Mouse (Mus musculus): ENCODE data around the gene Ube2g2.
A peak's percentile ranks its signal among the peaks of the same experiment; 100 is the strongest.
"Not testable (repeated sequence)": the region's sequence is repeated elsewhere in the genome, so short reads cannot be mapped to it uniquely, and the experiment has no call there.

The Ube2g2 gene

DNA sequence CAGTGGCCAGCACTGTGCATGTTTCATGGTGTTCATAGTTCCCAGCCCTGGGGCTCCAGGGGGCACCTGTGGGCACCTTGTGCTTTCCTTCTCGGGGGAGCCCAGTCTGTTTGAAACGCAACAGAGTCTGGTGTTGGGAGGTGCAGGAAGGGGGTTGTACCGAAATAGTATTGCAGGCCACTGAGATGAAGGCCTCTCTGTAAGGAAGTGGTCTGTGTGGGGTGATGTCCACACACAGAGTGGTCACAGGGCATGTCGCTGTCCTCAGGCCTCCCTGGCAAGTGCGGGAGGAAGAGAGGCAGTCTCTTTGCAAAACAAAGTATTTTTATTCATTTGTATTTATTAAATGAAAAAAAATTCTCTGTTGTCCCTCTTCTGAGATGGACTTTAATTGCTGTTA, 23.5 kb downstream of the Ube2g2 start:
- no peak for DNase-seq (ENCODE audit: low spot score)

DNA sequence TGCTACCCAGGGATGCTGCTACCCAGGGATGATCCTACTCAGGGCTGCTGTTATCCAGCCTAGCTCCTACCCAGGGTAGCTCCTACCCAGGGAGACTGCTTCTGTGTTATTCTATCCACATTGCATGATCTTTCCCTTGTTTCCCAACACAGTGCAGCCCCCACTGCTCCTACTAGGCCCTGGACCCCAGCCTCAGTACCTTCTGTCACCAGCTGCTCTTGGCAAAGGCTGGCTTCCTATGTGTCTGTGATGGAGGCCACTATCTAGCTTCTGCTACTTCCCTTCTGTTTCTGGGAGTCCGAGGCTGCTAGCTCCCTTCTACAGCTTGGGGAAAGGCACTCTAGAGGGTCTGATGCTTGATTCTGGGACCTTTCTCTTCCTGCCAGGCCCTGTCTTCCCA, 25.4 kb downstream of the Ube2g2 start:
- DNase-seq (ENCODE audit: low spot score), result no peak

DNA sequence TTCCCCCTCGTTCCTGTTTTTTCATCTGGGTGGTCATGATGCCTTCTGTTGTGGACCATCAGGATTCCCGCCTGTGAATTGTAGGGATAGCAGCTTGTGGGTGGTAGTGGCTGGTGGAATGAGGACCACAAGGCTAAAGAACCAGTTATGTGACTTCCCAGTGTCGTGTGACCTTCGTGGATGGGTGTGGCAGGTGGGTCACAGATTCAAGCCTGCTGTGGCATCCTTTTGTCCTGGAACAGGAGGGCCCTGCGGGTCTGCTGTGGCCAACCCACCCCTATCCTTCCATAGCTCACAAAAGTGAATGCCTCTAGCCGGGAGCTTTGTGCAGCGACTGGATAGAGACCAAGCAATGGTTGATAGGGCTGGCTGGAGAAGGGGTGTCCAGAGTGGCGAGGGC, 25.8 kb downstream of the Ube2g2 start:
- no peak for DNase-seq (ENCODE audit: low spot score)

DNA sequence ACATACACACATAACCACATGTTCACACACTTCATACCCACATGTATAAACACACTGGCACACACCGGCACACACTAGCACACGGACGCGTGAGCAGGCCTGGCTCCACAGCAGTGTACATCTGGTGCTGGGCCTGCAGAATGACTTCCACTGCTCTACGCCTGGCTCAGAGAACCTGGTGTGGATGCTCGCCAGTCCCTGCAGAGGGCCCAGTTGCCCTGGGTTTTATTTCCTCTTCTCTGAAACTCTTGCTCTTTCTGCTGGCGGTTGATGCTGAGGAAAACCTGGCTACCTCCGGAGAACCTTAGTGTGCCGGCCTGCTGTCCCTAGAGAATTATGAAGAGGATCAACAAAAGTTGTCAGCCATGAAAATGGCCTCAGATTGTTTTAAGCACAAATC, 30.0 kb downstream of the Ube2g2 start:
- DNase-seq (ENCODE audit: low spot score), result no peak

DNA sequence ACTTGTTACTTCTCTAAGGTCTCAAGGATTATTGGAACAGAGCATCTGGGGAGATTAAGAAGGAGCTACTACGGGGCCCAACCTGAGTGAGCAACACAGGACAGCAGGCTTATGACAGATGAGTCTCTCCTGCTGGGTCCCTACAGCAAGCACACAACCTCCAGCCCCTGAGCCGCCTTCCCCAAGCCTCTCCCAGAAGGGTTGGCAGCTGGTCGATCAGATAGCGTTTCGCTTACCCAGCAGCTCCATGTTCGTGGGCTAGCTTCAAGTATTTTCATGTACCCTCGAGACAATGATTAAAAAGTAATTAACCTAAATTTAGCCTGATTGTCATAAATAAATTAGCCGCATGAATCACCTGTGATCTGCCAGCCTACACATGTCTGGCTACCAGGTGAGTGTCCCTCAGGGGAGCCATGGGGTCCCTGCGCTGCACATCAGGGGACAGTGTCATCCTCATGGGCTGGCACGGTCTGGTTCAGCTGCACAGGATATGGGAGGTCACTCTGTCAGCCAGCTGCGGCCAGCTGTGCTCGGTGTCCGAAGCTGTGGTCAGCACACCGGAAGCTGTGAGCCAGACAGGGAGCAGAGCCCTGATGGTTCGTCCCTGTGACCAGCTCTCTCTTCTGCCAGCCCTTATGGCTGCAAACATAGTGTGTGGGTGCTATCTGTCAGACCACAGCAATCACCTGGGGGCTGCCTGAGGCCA, 36.4 kb downstream of the Ube2g2 start:
- DNase-seq (ENCODE audit: low spot score), result no peak

DNA sequence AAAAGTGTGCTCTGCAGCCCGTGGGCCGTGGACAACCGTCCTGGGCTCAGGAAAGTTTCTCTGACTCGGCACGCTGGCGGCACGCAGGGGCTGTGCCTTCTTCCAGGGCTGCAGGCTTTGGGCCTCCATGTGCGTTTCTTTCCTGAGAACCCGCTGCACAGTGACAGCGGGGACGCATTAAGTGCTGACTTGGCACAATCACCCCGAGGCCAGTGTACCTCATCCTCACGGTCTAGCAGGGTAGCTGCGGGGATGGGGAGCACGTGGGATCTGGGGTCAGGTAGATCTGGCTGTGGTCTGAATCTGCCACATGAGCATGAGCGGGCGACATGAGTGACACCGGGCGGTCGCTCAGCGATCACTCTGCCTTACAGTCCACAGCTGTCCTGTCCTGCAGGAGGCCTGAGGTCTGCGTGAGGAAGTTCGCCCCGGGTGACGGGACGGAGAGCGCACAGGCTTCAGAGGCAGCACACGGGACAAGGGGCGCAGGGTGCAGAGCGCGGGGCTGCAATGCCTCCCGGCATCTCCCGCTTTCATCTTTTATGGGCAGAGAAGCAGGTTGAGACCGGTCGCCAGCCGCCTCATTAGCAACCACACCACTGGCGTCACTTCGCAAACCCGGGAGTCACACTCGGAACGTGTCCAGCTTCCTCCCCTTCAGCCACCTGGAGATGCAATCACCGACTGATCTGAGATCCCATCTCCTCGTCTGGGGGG, 42.0 kb downstream of the Ube2g2 start:
- DNase-seq (ENCODE audit: low spot score), result no peak

DNA sequence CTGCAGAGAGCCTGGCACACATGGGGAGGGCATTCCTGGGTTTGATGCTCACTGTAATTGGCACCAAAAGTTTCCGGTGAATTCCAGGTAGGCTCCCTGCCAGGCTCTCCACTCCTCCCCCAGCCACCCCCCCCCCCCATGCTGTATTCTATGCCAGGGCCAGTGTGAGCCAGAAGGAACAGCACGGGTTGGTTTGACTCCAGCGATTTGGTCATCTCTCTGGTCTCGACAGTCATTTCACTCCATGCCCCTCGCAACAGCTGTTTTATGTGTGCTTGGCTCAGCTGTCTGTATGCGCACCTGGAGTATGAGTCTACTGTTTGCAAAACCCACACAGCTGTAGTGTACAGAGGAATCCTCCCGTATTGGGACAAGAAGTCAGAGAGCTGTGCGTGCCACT, 44.3 kb downstream of the Ube2g2 start:
- no peak for DNase-seq (ENCODE audit: low spot score)

DNA sequence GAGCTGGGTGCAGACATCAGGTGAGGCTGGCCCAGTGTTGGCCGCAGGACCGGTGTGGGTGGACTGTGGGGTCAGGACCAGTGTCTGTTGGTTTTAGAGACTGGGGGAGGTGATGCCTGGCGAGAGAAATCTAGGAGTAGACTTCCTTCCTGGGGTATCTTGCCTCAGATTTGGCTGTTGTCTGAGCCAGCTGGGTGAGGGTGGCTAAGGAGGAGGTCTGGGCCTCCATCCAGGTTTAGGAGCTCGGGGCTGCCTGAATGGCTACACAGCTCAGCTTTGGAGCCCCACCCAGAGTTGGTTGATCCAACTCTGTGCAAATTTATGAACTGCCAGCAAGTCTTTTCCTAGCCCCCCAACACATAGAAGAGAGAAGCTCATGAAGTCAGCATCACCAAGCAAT, 45.3 kb downstream of the Ube2g2 start:
- no peak for DNase-seq (ENCODE audit: low spot score)

DNA sequence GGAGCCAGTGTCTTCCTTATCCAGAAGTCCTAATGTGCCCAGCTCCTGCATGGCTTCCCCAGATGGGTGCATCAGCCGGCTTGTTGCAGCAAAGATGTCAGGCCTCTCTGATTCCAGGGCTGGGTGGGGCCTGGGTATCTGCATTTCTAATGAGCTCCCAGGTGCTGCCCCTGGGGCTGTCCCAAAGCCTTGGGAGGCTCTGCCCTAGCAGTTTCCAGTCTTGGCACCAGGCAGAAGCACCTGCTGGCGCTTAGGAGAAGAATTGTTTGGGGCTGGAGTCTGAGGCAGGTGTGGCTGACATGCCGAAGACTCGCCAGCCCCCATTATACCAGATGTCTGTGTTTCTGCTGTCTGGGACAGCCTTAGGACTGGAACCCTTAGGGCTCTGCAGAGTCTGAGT, 48.6 kb downstream of the Ube2g2 start:
- DNase-seq (ENCODE audit: low spot score), result no peak

DNA sequence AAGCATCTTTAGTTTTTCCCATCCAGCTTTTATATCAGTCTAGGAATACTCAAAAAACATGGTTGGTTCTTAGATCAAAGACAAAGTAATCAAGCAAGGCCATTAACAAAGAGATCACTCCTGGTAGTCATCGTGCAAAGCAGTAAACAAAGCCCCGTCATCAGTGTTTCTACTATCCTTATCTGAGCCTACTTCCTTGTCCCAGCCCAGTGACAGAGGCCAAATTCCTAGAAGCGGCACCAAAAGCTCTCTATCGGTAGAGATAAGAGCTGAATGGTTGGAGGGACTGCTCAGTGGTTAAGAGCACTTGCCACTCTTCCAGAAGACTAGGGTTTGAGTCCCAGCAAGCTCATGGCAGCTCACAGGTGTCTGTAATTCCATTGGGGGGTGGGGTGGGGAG, 49.4 kb downstream of the Ube2g2 start:
- DNase-seq (ENCODE audit: low spot score), result peak; percentile 60

DNA sequence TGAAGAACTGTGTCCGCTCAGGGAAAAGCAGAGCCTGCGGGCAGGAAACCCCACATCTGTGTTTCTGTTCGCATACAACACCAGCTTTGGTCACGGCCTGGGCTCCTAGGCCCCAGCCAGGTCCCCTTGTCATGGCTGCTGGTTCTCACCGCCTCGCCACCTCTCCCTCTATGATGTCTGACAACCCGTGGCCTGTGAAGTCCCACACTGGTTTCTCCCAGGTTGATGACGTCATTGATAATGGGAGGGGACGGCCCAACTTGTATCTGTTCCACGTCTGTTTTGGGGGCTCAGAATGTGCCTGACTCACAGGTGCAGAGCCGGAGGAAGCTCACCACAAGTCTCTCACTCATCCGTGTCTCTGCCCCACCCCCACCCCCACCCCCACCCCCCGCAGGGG, 51.7 kb downstream of the Ube2g2 start:
- no peak for DNase-seq (ENCODE audit: low spot score)

DNA sequence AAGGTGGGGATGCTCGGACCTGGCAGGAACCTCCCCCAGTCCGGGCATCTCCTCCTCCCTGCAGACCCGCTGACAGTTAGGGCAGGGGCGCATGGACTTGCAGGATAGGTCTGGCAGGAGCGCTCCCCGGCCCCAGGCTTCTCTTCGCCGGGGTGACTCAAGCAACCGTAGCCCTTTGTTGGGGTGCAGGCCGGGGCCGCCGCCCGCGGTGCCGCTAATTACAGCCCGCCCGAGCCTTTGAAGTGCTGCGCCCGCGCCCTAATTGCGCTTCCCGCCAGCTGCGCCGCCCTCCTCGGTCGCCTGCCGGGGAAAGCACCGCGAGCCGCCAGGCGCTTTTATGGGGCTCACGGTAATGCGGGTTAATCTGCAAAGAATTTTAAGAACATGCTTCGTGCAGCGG, 55.5 kb downstream of the Ube2g2 start:
- DNase-seq (ENCODE audit: low spot score), result no peak

DNA sequence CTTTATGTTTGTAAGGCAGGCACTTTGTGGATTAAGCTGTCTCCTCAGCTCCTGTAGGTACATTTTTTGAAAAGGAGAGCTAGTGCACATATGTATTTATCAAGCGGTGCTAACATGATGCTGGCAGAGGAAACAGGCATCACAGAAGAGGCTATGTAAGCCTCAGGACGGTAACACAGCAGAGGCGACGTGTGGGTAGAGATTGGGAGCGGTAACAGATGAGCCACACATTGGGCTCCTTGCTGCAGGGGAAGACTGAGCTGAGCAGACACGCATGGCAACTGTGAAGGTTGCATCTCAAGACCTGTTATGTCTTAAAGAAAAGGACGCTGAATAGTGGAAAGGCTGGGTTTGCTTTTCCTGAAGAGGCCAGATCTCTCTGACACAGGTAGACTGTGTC, 60.9 kb downstream of the Ube2g2 start:
- no peak for DNase-seq (ENCODE audit: low spot score)

DNA sequence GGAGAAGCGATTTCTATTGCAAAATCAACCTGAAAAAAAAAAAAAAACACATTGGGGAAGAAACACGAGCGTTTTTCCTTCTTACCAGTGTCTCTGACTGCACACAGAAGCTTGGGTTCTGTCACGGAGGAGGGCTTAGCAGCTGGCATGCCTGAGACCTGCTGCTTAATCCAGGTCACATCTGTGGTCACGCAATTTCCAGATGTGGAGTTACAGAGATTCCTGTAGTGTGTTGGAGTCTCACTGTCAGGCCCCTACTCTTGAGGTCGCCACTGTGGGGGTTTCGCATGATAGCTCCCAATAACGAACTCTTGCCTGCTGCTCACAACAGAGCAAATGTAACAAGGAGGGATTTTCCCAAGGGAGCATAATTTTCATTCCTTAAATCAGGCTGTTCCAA, 62.1 kb downstream of the Ube2g2 start:
- DNase-seq (ENCODE audit: low spot score), result no peak

DNA sequence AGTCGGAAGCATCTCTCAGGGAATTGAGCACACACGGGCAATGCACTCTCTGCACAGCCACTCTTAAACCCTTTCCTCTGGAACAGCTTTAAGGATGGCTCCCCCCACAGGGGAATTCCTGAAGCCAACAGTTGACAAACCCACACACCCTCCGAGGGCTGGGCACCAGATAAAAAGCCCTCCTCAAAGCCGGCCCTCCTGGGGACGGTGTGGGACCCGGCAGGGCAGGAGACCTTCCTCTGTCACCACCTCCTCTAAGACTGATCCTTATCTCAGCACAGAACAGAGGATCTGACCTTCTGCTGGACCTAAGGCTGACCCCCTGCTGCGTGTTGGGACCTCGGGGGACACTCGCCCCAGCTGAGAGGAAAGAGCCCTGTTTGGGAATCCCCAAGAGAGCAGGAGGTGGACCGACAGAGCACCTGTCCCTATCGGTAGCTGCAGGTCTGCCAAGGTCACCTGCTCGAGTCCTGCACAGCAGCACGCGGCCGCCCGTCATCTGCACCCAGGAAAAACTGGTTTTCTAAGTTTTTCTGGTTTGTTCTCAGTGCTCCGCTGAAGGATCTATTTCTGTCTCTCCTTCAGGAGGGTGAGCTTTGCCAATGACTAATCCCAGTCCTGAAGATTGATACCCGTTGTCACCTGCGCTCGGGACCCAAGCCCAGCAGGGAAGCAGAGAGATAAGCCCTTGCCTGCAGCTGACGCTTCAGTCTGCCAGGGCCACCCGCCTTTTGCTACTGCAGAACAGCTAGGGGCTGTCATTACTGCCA, 64.0 kb downstream of the Ube2g2 start, which contains the start of gene Tspear:
Gene Tspear (plus strand): TSS at position 675 of the 770 bp plus-strand sequence.
- DNase-seq (ENCODE audit: low spot score), result no peak

DNA sequence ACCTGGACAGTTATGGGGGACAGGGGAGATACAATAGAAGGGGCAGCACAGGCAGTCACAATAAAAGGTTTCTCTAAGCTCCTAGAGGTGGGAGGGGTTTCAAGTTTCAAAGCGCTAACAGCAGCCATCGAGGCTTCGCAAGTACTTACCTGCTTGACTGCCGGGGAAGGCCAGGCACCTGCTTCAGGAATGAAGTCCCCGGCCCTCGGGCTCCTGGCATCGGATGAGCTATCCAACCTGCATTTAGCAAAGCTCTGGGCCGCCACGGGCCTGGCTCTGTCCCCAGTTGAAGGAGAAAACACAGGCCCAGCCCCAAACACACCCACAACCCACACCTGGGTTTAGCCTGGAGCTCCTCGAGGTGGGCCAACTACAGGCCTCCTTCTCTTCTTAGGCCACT, 64.9 kb downstream of the Ube2g2 start:
- no peak for DNase-seq (ENCODE audit: low spot score)

DNA sequence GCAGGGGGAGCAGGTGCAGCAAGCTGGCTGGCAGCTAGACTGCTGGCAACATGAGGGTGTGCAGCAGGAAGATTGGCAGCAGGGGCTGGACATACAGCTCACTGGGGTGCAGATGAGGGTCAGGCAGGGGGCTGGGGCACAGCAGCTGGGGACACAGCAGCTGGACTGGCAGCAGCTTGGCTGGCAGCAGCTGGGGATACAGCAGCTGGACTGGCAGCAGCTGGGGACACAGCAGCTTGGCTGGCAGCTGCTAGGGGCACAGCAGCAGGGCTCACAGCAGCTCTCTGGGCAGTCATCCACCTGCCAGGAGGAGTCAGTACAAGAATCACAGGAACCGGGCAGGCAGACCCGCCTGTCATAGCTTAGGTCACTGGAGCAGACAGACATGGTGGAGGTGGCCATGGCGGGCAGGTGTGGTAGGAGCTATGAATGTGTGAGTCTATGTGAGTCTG, 68.3 kb downstream of the Ube2g2 start, which contains the start of gene Gm19402:
Gene Gm19402 (minus strand): TSS at position 402 of the 452 bp plus-strand sequence.
- DNase-seq (ENCODE audit: low spot score), result not testable (repeated sequence)
